In genomic region chr19:4051741-4052515, GRCm38 (mm10) we compare ENCODE assay signal across 1 mouse cellular context.
TF ChIP-seq lines count a peak whose summit lies in the region.

No protein-coding gene starts in this region.

TF ChIP-seq in CH12.LX, 34 proteins besides CTCF, POLR2A, EP300 and RAD21:
- TF ChIP-seq MAFK (IDR thresholded peaks at IDR 0.05; ENCODE audit: insufficient replicate concordance, low read length) (no peak), MAZ (IDR thresholded peaks at IDR 0.05; ENCODE audit: low read depth, low read length) (no peak), MAX (IDR thresholded peaks at IDR 0.05; ENCODE audit: low read length) (no peak), SMC3 (IDR thresholded peaks at IDR 0.05; ENCODE audit: low read depth, low read length) (peak; percentile 83), KAT2A (IDR thresholded peaks at IDR 0.05; ENCODE audit: insufficient replicate concordance, low read length) (no peak), JUND (conservative IDR thresholded peaks at IDR 0.05; ENCODE audit: low read depth, low read length) (no peak), ZNF384 (IDR thresholded peaks at IDR 0.05; ENCODE audit: low read depth, low read length) (peak; percentile 70), HCFC1 (IDR thresholded peaks at IDR 0.05; ENCODE audit: low read depth, low read length) (no peak), BHLHE40 (IDR thresholded peaks at IDR 0.05; ENCODE audit: low read depth, low read length) (0 out of 2 replicates have a peak, but pooled peaks have one; percentile 19), POLR2AphosphoS2 (IDR thresholded peaks at IDR 0.05; ENCODE audit: low read depth, low read length) (no peak), TBP (conservative IDR thresholded peaks at IDR 0.05; ENCODE audit: low read depth, low read length) (no peak), ETS1 (conservative IDR thresholded peaks at IDR 0.05; ENCODE audit: low read depth, low read length) (0 out of 2 replicates have a peak, but pooled peaks have one; percentile 10), UBTF (IDR thresholded peaks at IDR 0.05; ENCODE audit: low read depth, low read length) (no peak), MEF2A (IDR thresholded peaks at IDR 0.05; ENCODE audit: borderline replicate concordance, low read depth, low read length) (peak; percentile 68), IRF4 (IDR thresholded peaks at IDR 0.05; ENCODE audit: low read depth, low read length) (peak; percentile 61), PAX5 (IDR thresholded peaks at IDR 0.05; ENCODE audit: low read length) (no peak), GABPA (IDR thresholded peaks at IDR 0.05; ENCODE audit: insufficient replicate concordance, low read depth, low read length) (no peak), TCF12 (IDR thresholded peaks at IDR 0.05; ENCODE audit: low read depth, low read length) (no peak), E2F4 (IDR thresholded peaks at IDR 0.05; ENCODE audit: insufficient replicate concordance, low read depth, low read length) (no peak), CHD1 (IDR thresholded peaks at IDR 0.05; ENCODE audit: low read depth, low read length) (no peak), ELF1 (IDR thresholded peaks at IDR 0.05; ENCODE audit: low read depth, low read length) (peak; percentile 9; the same call in 1 of the 2 replicates), NRF1 (IDR thresholded peaks at IDR 0.05; ENCODE audit: low read depth, low read length) (no peak), MYC (IDR thresholded peaks at IDR 0.05; ENCODE audit: low read depth, low read length) (no peak), ZKSCAN1 (IDR thresholded peaks at IDR 0.05; ENCODE audit: borderline replicate concordance, low read depth, low read length) (no peak), ZC3H11A (IDR thresholded peaks at IDR 0.05; ENCODE audit: low read depth, low read length) (peak; percentile 16; the same call in 1 of the 2 replicates), MXI1 (IDR thresholded peaks at IDR 0.05; ENCODE audit: low read depth, low read length) (0 out of 2 replicates have a peak, but pooled peaks have one; percentile 26), USF1 (IDR thresholded peaks at IDR 0.05; ENCODE audit: low read depth, low read length) (no peak), JUN (IDR thresholded peaks at IDR 0.05; ENCODE audit: insufficient read depth, low read depth, low read length) (no peak), NELFE (IDR thresholded peaks at IDR 0.05; ENCODE audit: low read depth, low read length) (no peak), CHD2 (IDR thresholded peaks at IDR 0.05; ENCODE audit: low read length) (no peak), SIN3A (IDR thresholded peaks at IDR 0.05; ENCODE audit: low read length) (peak; percentile 54; the same call in 1 of the 2 replicates), RCOR1 (conservative IDR thresholded peaks at IDR 0.05; ENCODE audit: low read depth, low read length) (no peak), ZMIZ1 (IDR thresholded peaks at IDR 0.05; ENCODE audit: low read depth, low read length) (no peak), USF2 (conservative IDR thresholded peaks at IDR 0.05; ENCODE audit: low read depth, low read length) (no peak)
